Mouse (Mus musculus): ENCODE measurements around the gene Svs1. TPM values are rescaled to one million over a fixed set of nuclear protein-coding genes. Genes with fewer than 3 reads are reported as not detected.
A peak's percentile ranks its signal among the peaks of the same experiment; 100 is the strongest.

The Svs1 gene
- polyA plus RNA-seq, 1 experiment from 2014 or later: not detected

DNA sequence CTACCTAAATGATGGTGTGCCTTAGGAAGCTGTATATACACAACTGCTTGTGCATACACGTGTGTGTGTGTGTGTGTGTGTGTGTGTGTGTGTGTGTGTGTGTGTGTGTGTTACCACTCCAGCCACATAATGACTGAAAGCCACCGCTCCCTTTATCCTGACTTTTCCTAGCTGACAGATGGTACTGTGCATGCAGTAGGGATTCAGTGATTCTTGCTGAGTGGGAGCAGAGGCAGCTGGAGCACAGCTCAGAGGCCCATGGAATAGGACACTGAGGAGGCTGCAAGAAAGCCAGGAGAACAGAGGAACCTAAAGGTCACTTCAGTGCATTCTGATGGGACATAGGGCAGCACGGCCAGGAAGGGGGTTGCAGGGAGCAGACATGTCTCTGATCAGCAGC, 4.4 kb upstream of the Svs1 start:
- no peak for ATAC-seq
- 58% methylated on average over 3 of the region's 3 CpGs for WGBS
- Histone ChIP-seq H3K4me2 (replicated peaks; ENCODE audit: low read depth, low read length) (no peak overlapping the region), H3K4me1 (ENCODE audit: insufficient read depth, low read depth, low read length) (no peaks in the 10 kb centered on the region), H3K27ac (ENCODE audit: low read length) (no peak overlapping the region), H3K9ac (replicated peaks; ENCODE audit: low read depth) (no peak overlapping the region), H3K27me3 (replicated peaks; ENCODE audit: insufficient read depth, low read length) (no peaks in the 10 kb centered on the region), H3K36me3 (ENCODE audit: insufficient read depth, low read length) (no peaks in the 10 kb centered on the region), H3K4me3 (ENCODE audit: low read depth, low read length) (no peak overlapping the region), H3K9me3 (ENCODE audit: low read length) (no peaks in the 10 kb centered on the region)
- TF ChIP-seq EP300 (IDR thresholded peaks at IDR 0.05) (no peak), CTCF (IDR thresholded peaks at IDR 0.05) (no peak)
- DNase-seq (ENCODE audit: low spot score): no peak

DNA sequence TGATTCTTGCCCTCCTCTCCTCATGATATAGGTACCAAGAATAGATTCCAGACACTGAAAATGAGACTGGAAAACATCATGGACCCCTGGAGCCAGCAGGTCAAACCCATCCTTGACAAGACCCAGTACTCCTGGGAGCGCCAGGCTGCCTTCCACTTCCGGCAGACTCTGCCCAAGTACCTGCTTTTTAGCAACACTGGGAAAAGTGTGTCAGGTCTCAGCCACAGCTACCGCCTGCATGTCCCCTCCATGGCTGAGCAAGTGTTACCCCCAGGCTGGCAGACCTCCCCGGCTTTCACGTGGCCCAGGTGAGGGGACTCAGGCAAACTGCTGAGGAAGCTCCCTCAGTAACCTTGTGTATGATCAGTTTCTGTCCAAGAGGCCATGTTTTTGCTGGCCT, 3.3 kb downstream of the Svs1 start:
- H3K27me3 ChIP-seq (replicated peaks; ENCODE audit: insufficient read depth, low read length): no peaks in the 10 kb centered on the region
- no peak overlapping the region for H3K4me2 ChIP-seq (replicated peaks; ENCODE audit: low read depth, low read length)
- H3K36me3 ChIP-seq (ENCODE audit: insufficient read depth, low read length): no peaks in the 10 kb centered on the region
- no peaks in the 10 kb centered on the region for H3K4me1 ChIP-seq (ENCODE audit: insufficient read depth, low read depth, low read length)
- H3K9me3 ChIP-seq (ENCODE audit: low read length): no peaks in the 10 kb centered on the region
- no peak for TF ChIP-seq CTCF (IDR thresholded peaks at IDR 0.05)
- TF ChIP-seq EP300 (IDR thresholded peaks at IDR 0.05): no peak
- no peak overlapping the region for H3K27ac ChIP-seq (ENCODE audit: low read length)
- no peak overlapping the region for H3K9ac ChIP-seq (replicated peaks; ENCODE audit: low read depth)
- WGBS: 88% methylated on average over 5 of the region's 5 CpGs
- H3K4me3 ChIP-seq (ENCODE audit: low read depth, low read length): no peak overlapping the region
- no peak for ATAC-seq
- DNase-seq (ENCODE audit: low spot score): no peak

DNA sequence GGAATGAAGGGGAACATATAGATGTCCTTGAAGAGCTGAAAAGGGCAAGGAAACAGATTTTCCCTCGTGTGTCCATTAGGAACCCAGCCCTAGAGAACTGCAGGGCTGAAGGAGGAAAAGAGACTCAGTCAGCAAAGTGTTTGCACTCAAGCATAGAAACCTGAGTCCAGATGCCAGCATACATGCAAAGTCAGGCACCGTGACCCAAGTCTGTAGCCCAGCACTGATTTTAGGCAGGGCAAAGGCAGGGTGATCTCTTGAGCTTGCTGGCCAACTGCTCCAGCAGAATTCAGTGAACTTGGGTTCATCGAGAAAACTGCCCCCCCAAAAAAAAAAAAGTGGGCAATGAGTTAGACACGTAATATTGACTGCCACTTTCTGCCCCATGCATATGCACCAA, 5.3 kb downstream of the Svs1 start:
- no peak for TF ChIP-seq CTCF (IDR thresholded peaks at IDR 0.05)
- TF ChIP-seq EP300 (IDR thresholded peaks at IDR 0.05): no peak

DNA sequence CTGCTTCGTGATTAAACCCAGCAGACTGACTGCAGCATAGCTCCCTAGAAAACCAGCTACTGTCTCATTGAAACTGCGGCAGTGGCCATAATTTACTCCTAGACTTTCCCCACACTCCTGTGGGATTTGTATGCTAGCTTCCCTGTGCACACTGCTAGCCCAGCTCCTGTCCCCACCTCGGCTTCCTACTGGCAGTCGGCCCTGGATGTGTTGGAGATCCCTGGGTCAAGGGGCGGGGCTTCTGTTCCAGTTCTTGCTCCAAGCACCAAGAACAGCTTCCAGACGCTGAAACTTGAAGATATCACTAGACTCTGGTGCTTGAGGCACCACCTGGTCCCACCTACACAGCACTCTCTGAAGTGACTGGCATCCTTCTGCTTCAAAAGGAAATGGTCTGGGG, 11.5 kb downstream of the Svs1 start:
- no peak overlapping the region for H3K27ac ChIP-seq (ENCODE audit: low read length)
- DNase-seq (ENCODE audit: low spot score) (no peak), ATAC-seq (no peak)
- no peaks in the 10 kb centered on the region for H3K27me3 ChIP-seq (replicated peaks; ENCODE audit: insufficient read depth, low read length)
- no peak overlapping the region for H3K9ac ChIP-seq (replicated peaks; ENCODE audit: low read depth)
- H3K4me3 ChIP-seq (ENCODE audit: low read depth, low read length): no peak overlapping the region
- no peaks in the 10 kb centered on the region for H3K4me1 ChIP-seq (ENCODE audit: insufficient read depth, low read depth, low read length)
- H3K4me2 ChIP-seq (replicated peaks; ENCODE audit: low read depth, low read length): no peak overlapping the region
- H3K9me3 ChIP-seq (ENCODE audit: low read length): no peaks in the 10 kb centered on the region
- WGBS: 51% methylated on average over 6 of the region's 6 CpGs
- TF ChIP-seq EP300 (IDR thresholded peaks at IDR 0.05) (no peak), CTCF (IDR thresholded peaks at IDR 0.05) (no peak)
- no peaks in the 10 kb centered on the region for H3K36me3 ChIP-seq (ENCODE audit: insufficient read depth, low read length)

More for the DNA sequence above, 5.3 kb downstream of the Svs1 start:
- H3K4me2 ChIP-seq (replicated peaks; ENCODE audit: low read depth, low read length): no peak overlapping the region
- no peaks in the 10 kb centered on the region for H3K9me3 ChIP-seq (ENCODE audit: low read length)
- H3K4me1 ChIP-seq (ENCODE audit: insufficient read depth, low read depth, low read length): no peaks in the 10 kb centered on the region
- no peak overlapping the region for H3K9ac ChIP-seq (replicated peaks; ENCODE audit: low read depth)
- ATAC-seq: no peak
- H3K36me3 ChIP-seq (ENCODE audit: insufficient read depth, low read length): no peaks in the 10 kb centered on the region
- no peak overlapping the region for H3K27ac ChIP-seq (ENCODE audit: low read length)
- 64% methylated on average over 4 of the region's 4 CpGs for WGBS
- DNase-seq (ENCODE audit: low spot score): no peak
- H3K27me3 ChIP-seq (replicated peaks; ENCODE audit: insufficient read depth, low read length): no peaks in the 10 kb centered on the region
- no peak overlapping the region for H3K4me3 ChIP-seq (ENCODE audit: low read depth, low read length)

DNA sequence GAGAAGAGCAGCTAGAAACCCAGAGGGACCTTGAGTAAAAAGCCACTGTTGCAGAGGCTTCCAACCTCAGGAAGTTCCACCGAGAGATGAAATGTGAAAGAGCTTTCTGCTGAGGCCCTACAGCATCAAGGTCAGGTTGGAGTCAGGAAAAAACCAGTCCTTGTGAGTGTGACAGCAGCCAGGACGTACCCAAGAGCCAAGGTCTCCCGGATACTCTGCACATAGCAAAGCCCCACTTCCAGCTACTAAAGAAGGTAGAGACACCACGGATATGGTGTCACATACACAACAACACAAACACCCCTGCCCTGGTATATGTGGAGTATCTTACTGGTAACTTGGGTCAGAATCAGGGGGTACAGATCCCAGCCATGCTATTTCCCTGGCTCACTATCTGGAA, 12.1 kb downstream of the Svs1 start:
- TF ChIP-seq CTCF (IDR thresholded peaks at IDR 0.05) (no peak), EP300 (IDR thresholded peaks at IDR 0.05) (no peak)
- Histone ChIP-seq H3K9me3 (ENCODE audit: low read length) (no peaks in the 10 kb centered on the region), H3K27ac (ENCODE audit: low read length) (no peak overlapping the region), H3K36me3 (ENCODE audit: insufficient read depth, low read length) (no peaks in the 10 kb centered on the region), H3K4me2 (replicated peaks; ENCODE audit: low read depth, low read length) (no peak overlapping the region), H3K9ac (replicated peaks; ENCODE audit: low read depth) (no peak overlapping the region), H3K4me1 (ENCODE audit: insufficient read depth, low read depth, low read length) (no peaks in the 10 kb centered on the region), H3K27me3 (replicated peaks; ENCODE audit: insufficient read depth, low read length) (no peaks in the 10 kb centered on the region), H3K4me3 (ENCODE audit: low read depth, low read length) (no peak overlapping the region)
- DNase-seq (ENCODE audit: low spot score) (no peak), ATAC-seq (no peak)
- 82% methylated on average over 4 of the region's 4 CpGs for WGBS

DNA sequence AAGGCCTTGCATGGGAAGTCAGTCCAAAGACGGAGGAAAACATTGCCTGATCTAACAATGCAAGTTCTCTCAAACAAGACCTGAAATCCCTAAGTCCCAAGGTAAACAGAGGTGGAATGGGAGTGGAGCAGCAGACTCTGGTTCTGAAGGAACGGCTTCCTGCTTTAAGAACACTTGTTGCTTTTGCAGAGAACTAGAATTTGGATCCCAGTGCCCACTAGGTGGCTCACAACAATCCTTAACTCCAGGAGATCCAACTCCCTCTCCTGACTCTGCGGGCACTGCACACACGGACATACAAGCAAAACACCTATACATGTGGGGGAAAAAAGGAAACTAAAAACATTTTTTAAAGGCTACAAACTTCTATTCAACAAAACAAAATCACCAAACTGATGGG, 16.7 kb downstream of the Svs1 start:
- Histone ChIP-seq H3K4me2 (replicated peaks; ENCODE audit: low read depth, low read length) (no peak overlapping the region), H3K4me3 (ENCODE audit: low read depth, low read length) (no peak overlapping the region), H3K9me3 (ENCODE audit: low read length) (no peaks in the 10 kb centered on the region), H3K27me3 (replicated peaks; ENCODE audit: insufficient read depth, low read length) (no peaks in the 10 kb centered on the region), H3K27ac (ENCODE audit: low read length) (no peak overlapping the region), H3K36me3 (ENCODE audit: insufficient read depth, low read length) (no peaks in the 10 kb centered on the region), H3K9ac (replicated peaks; ENCODE audit: low read depth) (no peak overlapping the region), H3K4me1 (ENCODE audit: insufficient read depth, low read depth, low read length) (0 out of 2 replicates have a peak, but pooled peaks cover 2% of the 10 kb centered on the region)
- ATAC-seq: no peak
- TF ChIP-seq CTCF (IDR thresholded peaks at IDR 0.05) (peak; percentile 61), EP300 (IDR thresholded peaks at IDR 0.05) (no peak)
- peak; percentile 37 for DNase-seq (ENCODE audit: low spot score)
- WGBS: 21% methylated on average over 4 of the region's 4 CpGs

DNA sequence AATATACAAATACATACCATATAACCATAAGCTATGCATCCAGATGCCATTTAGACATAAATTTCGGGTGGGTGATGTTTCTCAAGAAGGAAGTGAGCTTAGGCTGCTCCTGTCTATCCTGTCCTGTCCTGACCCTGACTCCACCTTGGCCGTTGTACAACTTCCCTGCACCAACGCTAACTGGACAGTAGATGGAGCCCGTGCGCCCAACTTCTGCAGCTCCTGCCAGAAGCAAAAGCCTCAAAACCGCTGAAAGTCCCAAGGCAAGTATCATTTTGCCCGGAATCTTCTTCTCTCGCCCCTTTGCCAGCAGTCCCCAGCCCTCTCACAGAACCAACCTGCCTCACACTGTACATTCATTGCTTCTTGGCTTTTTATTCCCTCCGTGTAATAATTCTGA, 21.3 kb downstream of the Svs1 start:
- ATAC-seq: peak; percentile 35; the same call in 1 of the 2 replicates
- H3K9ac ChIP-seq (replicated peaks; ENCODE audit: low read depth): no peak overlapping the region
- H3K4me2 ChIP-seq (replicated peaks; ENCODE audit: low read depth, low read length): peak overlapping the region; percentile 49
- WGBS: under 1% methylated on average over 9 of the region's 9 CpGs
- H3K27me3 ChIP-seq (replicated peaks; ENCODE audit: insufficient read depth, low read length): no peaks in the 10 kb centered on the region
- TF ChIP-seq CTCF (IDR thresholded peaks at IDR 0.05) (peak; percentile 86), EP300 (IDR thresholded peaks at IDR 0.05) (no peak)
- H3K27ac ChIP-seq (ENCODE audit: low read length): no peak overlapping the region
- DNase-seq (ENCODE audit: low spot score): peak; percentile 79
- peak overlapping the region; percentile 22; the same call in 1 of the 2 replicates for H3K4me3 ChIP-seq (ENCODE audit: low read depth, low read length)
- H3K4me1 ChIP-seq (ENCODE audit: insufficient read depth, low read depth, low read length): 0 out of 2 replicates have a peak, but pooled peaks cover 6% of the 10 kb centered on the region
- no peaks in the 10 kb centered on the region for H3K36me3 ChIP-seq (ENCODE audit: insufficient read depth, low read length)
- H3K9me3 ChIP-seq (ENCODE audit: low read length): no peaks in the 10 kb centered on the region

Measured in lung, postnatal 0 days (tissue).